Mouse (Mus musculus) small intestine, adult 2 months (tissue): ENCODE results near the gene Aatk.

ENCODE experiments used
- CTCF ChIP-seq: fragments of 200-500 bp; IDR thresholded peaks from 2 replicates; pipeline ENCODE4 v1.5.1; 2012; ENCODE audit warnings: low read depth, mild to moderate bottlenecking, control low read depth, inconsistent platforms, low read length, moderate library complexity, mixed read lengths; ENCODE audit not compliant: insufficient replicate concordance, insufficient read length; ENCODE audit errors: extremely low read depth
- POLR2A ChIP-seq: fragments of 200-500 bp; IDR thresholded peaks from 2 replicates; pipeline ENCODE4 v1.6.1; 2012; ENCODE audit warnings: low read depth, mild to moderate bottlenecking, control low read depth, inconsistent platforms, low read length, moderate library complexity

- no peak for TF ChIP-seq POLR2A
- no peak for TF ChIP-seq CTCF
These were observed 7.4 kb downstream of the Aatk start for GRCm38 (mm10) chr11:120039581-120039980.
